Comparison of ENCODE assay signal across 21 mouse cellular contexts in the genomic region with DNA sequence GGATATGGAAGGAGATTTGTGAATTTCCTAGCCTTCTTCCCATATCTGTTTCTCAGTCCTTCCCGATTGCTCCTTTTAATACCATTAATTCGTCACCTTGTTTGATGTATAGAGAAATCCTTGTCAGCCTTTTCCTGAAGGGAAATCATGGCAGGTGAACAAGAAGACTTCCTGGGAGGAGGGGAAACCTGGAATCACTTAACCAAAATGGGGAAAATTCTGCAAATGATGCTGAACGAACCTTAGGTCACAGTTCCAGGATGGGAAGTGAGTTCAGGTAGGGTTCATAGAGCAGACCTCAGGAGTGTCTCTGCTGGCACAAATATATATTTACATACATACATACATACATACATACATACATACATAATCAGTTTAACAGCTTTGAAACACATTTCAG.
DNase-seq lines count a peak whose midpoint lies in the region; ATAC-seq lines count a peak whose summit lies in the region.
"Had no signal": no experiment of that assay in that cellular context is flagged by ENCODE, and none has a peak within 500 bp of the region (broad histone marks: within the 10 kb centered on the region; RNA-seq: fewer than 3 reads in every experiment).

No protein-coding gene starts in this region.

- no peaks in the 10 kb centered on the region for H3K4me1 ChIP-seq in embryonic facial prominence, embryonic 11.5 days (ENCODE audit: control insufficient read depth, insufficient read depth, low read length)
- peaks cover 19% of the 10 kb centered on the region; the same call in 1 of the 2 replicates for H3K4me1 ChIP-seq in limb, embryonic 11.5 days (ENCODE audit: control insufficient read depth, insufficient read depth, low read length)
- no peaks in the 10 kb centered on the region for H3K4me1 ChIP-seq in midbrain, embryonic 15.5 days
- H3K4me1 ChIP-seq: forebrain, embryonic 13.5 days; heart, embryonic 15.5 days; hindbrain, embryonic 15.5 days had no signal

- no peaks in the 10 kb centered on the region for H3K9me3 ChIP-seq in embryonic facial prominence, embryonic 11.5 days (replicated peaks; ENCODE audit: control insufficient read depth, low read length)
- no peaks in the 10 kb centered on the region for H3K9me3 ChIP-seq in limb, embryonic 11.5 days (ENCODE audit: control insufficient read depth, low read length)
- H3K9me3 ChIP-seq in midbrain, embryonic 15.5 days, result no peaks in the 10 kb centered on the region
- H3K9me3 ChIP-seq: forebrain, embryonic 13.5 days; heart, embryonic 15.5 days; hindbrain, embryonic 15.5 days had no signal

- 32% methylated on average over 3 of the region's 3 CpGs for WGBS in embryonic facial prominence, embryonic 11.5 days
- 6% methylated on average over 3 of the region's 3 CpGs for WGBS in limb, embryonic 11.5 days
- 68% methylated on average over 3 of the region's 3 CpGs for WGBS in midbrain, embryonic 15.5 days

- DNase-seq in embryo, embryonic 10 days (ENCODE audit: low spot score), result peak; percentile 55
- DNase-seq in embryo, embryonic 10.5 days (ENCODE audit: low spot score), result peak; percentile 48
- peak; percentile 74 for DNase-seq in embryonic facial prominence, embryonic 11.5 days (ENCODE audit: low spot score)
- no peak for DNase-seq in limb, embryonic 11.5 days (ENCODE audit: low spot score)
- no peak for DNase-seq in layer of hippocampus, postnatal 36 days
- no peak for DNase-seq in thymus, postnatal 36 days
- DNase-seq: adrenal gland, postnatal 10 days; cerebellum, adult 11 months; cerebellum, adult 9-10 months; cerebellum, postnatal 25 days; forebrain, postnatal 0 days; gastrocnemius, postnatal 36 days; heart, adult 18-20 months; heart, postnatal 14 days had no signal

- no peak overlapping the region for H3K27ac ChIP-seq in embryonic facial prominence, embryonic 11.5 days (replicated peaks; ENCODE audit: low read depth, low read length)
- H3K27ac ChIP-seq in limb, embryonic 11.5 days (replicated peaks; ENCODE audit: low read depth, low read length), result no peak overlapping the region
- no peak overlapping the region for H3K27ac ChIP-seq in midbrain, embryonic 15.5 days
- H3K27ac ChIP-seq: forebrain, embryonic 13.5 days; heart, embryonic 15.5 days; hindbrain, embryonic 15.5 days had no signal

- H3K27me3 ChIP-seq in embryonic facial prominence, embryonic 11.5 days (ENCODE audit: control insufficient read depth, insufficient read depth, low read length), result no peaks in the 10 kb centered on the region
- H3K27me3 ChIP-seq in limb, embryonic 11.5 days (ENCODE audit: control insufficient read depth, insufficient read depth, low read length), result no peaks in the 10 kb centered on the region
- no peaks in the 10 kb centered on the region for H3K27me3 ChIP-seq in midbrain, embryonic 15.5 days (replicated peaks)
- H3K27me3 ChIP-seq: forebrain, embryonic 13.5 days; heart, embryonic 15.5 days; hindbrain, embryonic 15.5 days had no signal

- H3K4me2 ChIP-seq in embryonic facial prominence, embryonic 11.5 days (ENCODE audit: low read depth, low read length), result no peak overlapping the region
- no peak overlapping the region for H3K4me2 ChIP-seq in limb, embryonic 11.5 days (ENCODE audit: low read depth, severe bottlenecking)
- no peak overlapping the region for H3K4me2 ChIP-seq in midbrain, embryonic 15.5 days
- H3K4me2 ChIP-seq: forebrain, embryonic 13.5 days; heart, embryonic 11.5 days; heart, embryonic 15.5 days; hindbrain, embryonic 15.5 days had no signal

- ATAC-seq in embryonic facial prominence, embryonic 11.5 days (replicated peaks; ENCODE audit: insufficient number of reproducible peaks, low FRiP score, low TSS enrichment, low read depth), result no peak
- 0 out of 2 replicates have a peak, but pooled peaks have one; percentile 6 for ATAC-seq in limb, embryonic 11.5 days (ENCODE audit: insufficient number of reproducible peaks, low FRiP score, low TSS enrichment, low read depth)
- no peak for ATAC-seq in midbrain, embryonic 15.5 days (replicated peaks)
- ATAC-seq: forebrain, embryonic 13.5 days; forebrain, postnatal 0 days; inflammation-experienced regulatory T-cells, adult 6 months; intestine, postnatal 0 days had no signal

- no peak overlapping the region for H3K4me3 ChIP-seq in embryonic facial prominence, embryonic 11.5 days (ENCODE audit: low read depth, low read length)
- no peak overlapping the region for H3K4me3 ChIP-seq in limb, embryonic 11.5 days (ENCODE audit: low read depth, low read length)
- H3K4me3 ChIP-seq in midbrain, embryonic 15.5 days, result no peak overlapping the region
- H3K4me3 ChIP-seq: forebrain, embryonic 13.5 days; heart, embryonic 15.5 days; hindbrain, embryonic 15.5 days had no signal

- no peaks in the 10 kb centered on the region for H3K36me3 ChIP-seq in embryonic facial prominence, embryonic 11.5 days (replicated peaks; ENCODE audit: control insufficient read depth, insufficient read depth, low read depth, low read length)
- H3K36me3 ChIP-seq in limb, embryonic 11.5 days (ENCODE audit: control insufficient read depth, insufficient read depth, low read length), result no peaks in the 10 kb centered on the region
- H3K36me3 ChIP-seq in midbrain, embryonic 15.5 days (replicated peaks), result no peaks in the 10 kb centered on the region
- H3K36me3 ChIP-seq: heart, embryonic 15.5 days; hindbrain, embryonic 15.5 days had no signal

- H3K9ac ChIP-seq in embryonic facial prominence, embryonic 11.5 days (replicated peaks; ENCODE audit: low read length), result no peak overlapping the region
- H3K9ac ChIP-seq in limb, embryonic 11.5 days (ENCODE audit: low read length), result no peak overlapping the region
- H3K9ac ChIP-seq in midbrain, embryonic 15.5 days, result no peak overlapping the region
- H3K9ac ChIP-seq: forebrain, embryonic 13.5 days; forebrain, postnatal 0 days; heart, embryonic 15.5 days; hindbrain, embryonic 15.5 days had no signal

Comparison
In these comparisons a context has a peak if more than half of its experiments do, and no peak if none do; other contexts are left out.
1. DNase-seq: peak in embryo, embryonic 10 days (single experiment), embryo, embryonic 10.5 days (single experiment) and embryonic facial prominence, embryonic 11.5 days (single experiment); none in limb, embryonic 11.5 days (single experiment), layer of hippocampus, postnatal 36 days (0 of 2) and thymus, postnatal 36 days (0 of 2).